Mouse (Mus musculus): ENCODE data around the gene Gm2a. TPM values are rescaled to one million over a fixed set of nuclear protein-coding genes. Genes with fewer than 3 reads are reported as not detected.

The Gm2a gene
- polyA plus RNA-seq, 1 experiment = 20.8 TPM

DNA sequence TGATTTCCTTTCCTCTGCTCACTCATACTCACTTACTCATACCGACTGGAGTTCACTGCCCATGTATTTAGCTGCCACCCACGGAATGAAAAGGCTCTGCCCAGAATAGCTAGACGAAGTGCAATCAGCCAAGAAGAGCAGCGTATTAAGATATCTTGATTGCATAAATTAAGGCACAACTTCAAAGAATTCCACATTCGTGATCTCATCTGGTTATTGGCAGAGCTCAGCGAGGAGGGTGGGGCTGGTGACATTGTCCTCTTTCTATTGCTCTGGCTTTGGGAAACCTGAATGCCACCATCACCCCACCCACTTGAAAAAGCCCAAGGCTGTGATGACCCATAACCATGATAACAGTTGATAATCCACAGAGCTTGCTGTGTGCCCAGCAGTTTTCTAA lies 30.0 kb downstream of the Gm2a start:
- no peak overlapping the region for H3K27ac ChIP-seq (ENCODE audit: control insufficient read depth, insufficient read depth, low read depth, low read length, poor library complexity)
- no peak for TF ChIP-seq POLR2A (IDR thresholded peaks at IDR 0.05; ENCODE audit: borderline replicate concordance, control insufficient read depth, low read depth, low read length)
- TF ChIP-seq CTCF (IDR thresholded peaks at IDR 0.05; ENCODE audit: control insufficient read depth, insufficient read depth, low read length) = no peak
- 68% methylated on average over 6 of the region's 6 CpGs for WGBS
- H3K4me3 ChIP-seq (replicated peaks; ENCODE audit: control insufficient read depth, low read depth, low read length) = no peak overlapping the region
- peaks cover 4% of the 10 kb centered on the region; the same call in 1 of the 2 replicates for H3K4me1 ChIP-seq (ENCODE audit: control insufficient read depth, insufficient read depth, low read length)

DNA sequence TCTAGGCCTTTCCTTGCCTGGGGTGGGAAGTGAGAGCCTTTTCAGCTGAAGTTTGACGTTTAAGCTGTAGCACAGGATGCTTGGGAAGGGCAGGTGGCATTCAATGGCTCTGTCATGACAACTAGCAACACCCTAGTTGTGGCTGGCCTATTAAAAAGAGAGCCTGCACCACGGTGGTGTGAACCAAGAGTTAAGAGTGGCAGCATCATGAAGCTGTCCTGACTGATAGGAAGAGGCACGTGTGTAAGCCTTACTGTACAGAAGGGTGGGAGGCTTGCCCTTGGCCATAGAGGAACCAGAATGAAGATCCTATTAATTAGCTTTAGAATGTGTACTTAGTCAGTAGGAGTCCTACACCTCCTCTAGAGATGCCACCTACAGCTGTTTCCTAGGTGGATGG lies 30.5 kb downstream of the Gm2a start:
- TF ChIP-seq CTCF (IDR thresholded peaks at IDR 0.05; ENCODE audit: control insufficient read depth, insufficient read depth, low read length) (no peak), POLR2A (IDR thresholded peaks at IDR 0.05; ENCODE audit: borderline replicate concordance, control insufficient read depth, low read depth, low read length) (no peak)
- Histone ChIP-seq H3K4me3 (replicated peaks; ENCODE audit: control insufficient read depth, low read depth, low read length) (no peak overlapping the region), H3K4me1 (ENCODE audit: control insufficient read depth, insufficient read depth, low read length) (peaks cover 4% of the 10 kb centered on the region; the same call in 1 of the 2 replicates), H3K27ac (ENCODE audit: control insufficient read depth, insufficient read depth, low read depth, low read length, poor library complexity) (no peak overlapping the region)
- WGBS = 63% methylated on average over 3 of the region's 3 CpGs

DNA sequence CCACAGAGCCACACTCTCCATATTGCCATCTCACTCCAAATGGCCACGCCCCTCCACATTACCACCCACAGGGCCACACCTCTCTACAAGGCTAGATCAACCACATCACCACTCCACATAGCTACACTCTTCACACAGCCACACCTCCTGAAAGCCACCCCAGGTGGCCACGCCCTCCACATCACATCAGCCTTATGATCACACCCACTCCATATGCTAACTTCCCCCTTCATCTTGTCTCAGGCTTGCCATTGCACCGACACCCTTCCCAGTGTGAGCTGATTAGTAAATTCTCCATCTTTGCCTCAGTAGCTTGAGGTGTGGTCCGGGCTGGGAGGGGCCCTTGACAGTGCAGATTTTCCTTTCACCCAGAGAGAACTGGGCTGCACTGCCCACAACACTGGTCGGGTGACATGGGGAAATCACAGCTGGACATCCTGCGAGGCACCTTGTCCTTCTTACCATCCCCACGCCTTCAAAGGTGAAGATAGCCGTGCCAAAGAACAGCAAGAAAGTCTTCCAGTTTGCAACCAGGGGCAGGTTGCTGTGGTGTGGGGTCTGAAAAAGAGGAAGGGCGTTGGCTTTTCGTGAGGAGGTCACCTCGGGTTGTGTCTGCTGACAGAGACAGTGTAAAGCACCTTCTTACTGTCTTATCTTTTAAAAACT lies 33.3 kb downstream of the Gm2a start:
- Histone ChIP-seq H3K4me1 (ENCODE audit: control insufficient read depth, insufficient read depth, low read length) (peaks cover 4% of the 10 kb centered on the region; the same call in 1 of the 2 replicates), H3K27ac (ENCODE audit: control insufficient read depth, insufficient read depth, low read depth, low read length, poor library complexity) (peak overlapping the region; percentile 59), H3K4me3 (replicated peaks; ENCODE audit: control insufficient read depth, low read depth, low read length) (no peak overlapping the region)
- WGBS = 32% methylated on average over 11 of the region's 11 CpGs
- TF ChIP-seq CTCF (IDR thresholded peaks at IDR 0.05; ENCODE audit: control insufficient read depth, insufficient read depth, low read length) = no peak
- no peak for TF ChIP-seq POLR2A (IDR thresholded peaks at IDR 0.05; ENCODE audit: borderline replicate concordance, control insufficient read depth, low read depth, low read length)

DNA sequence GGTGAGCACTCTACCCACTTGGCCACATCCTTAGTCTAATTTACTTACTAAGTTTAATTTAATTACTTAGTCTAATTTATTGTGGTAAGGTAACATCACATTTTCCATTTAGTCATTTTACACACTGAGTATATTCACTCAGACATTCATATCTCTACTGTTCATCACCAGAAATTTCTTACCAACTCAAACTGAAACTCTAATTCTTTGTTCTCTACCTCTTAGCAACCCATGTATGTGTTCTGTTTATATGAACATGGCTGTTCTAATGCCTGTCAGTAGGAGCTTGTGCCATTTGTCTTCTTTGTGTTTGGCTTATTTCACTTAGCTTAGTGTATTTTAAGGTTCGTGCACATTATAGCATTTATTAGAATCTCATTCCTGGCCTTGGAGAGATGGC lies 34.0 kb downstream of the Gm2a start:
- TF ChIP-seq CTCF (IDR thresholded peaks at IDR 0.05; ENCODE audit: control insufficient read depth, insufficient read depth, low read length) = no peak
- Histone ChIP-seq H3K4me1 (ENCODE audit: control insufficient read depth, insufficient read depth, low read length) (peaks cover 4% of the 10 kb centered on the region; the same call in 1 of the 2 replicates), H3K4me3 (replicated peaks; ENCODE audit: control insufficient read depth, low read depth, low read length) (no peak overlapping the region), H3K27ac (ENCODE audit: control insufficient read depth, insufficient read depth, low read depth, low read length, poor library complexity) (peak overlapping the region; percentile 59; the same call in 1 of the 2 replicates)
- WGBS = 76% methylated on average over 1 of the region's 1 CpGs

DNA sequence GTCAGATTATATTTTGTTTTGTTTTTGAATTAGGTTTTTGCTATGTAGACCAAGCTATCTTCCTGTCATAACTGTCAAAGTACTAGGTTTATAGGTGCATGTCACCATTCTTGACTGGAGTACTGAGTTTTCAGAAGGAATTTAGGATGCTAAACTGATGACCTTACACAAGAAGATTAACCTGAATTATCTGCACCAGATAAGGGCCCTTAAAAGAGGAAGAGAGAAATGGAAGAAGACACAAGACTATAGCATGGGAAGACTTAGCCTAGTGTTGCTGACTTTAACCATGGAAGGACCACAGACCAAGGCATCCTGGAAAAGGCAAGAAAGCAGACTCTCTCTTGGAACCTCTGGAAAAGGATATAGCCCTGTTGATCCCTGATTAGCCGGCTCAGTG lies 35.3 kb downstream of the Gm2a start:
- no peak overlapping the region for H3K4me3 ChIP-seq (replicated peaks; ENCODE audit: control insufficient read depth, low read depth, low read length)
- no peak for TF ChIP-seq CTCF (IDR thresholded peaks at IDR 0.05; ENCODE audit: control insufficient read depth, insufficient read depth, low read length)
- TF ChIP-seq POLR2A (IDR thresholded peaks at IDR 0.05; ENCODE audit: borderline replicate concordance, control insufficient read depth, low read depth, low read length) = no peak
- WGBS = 90% methylated on average over 1 of the region's 1 CpGs
- H3K27ac ChIP-seq (ENCODE audit: control insufficient read depth, insufficient read depth, low read depth, low read length, poor library complexity) = no peak overlapping the region
- H3K4me1 ChIP-seq (ENCODE audit: control insufficient read depth, insufficient read depth, low read length) = peaks cover 5% of the 10 kb centered on the region; the same call in 1 of the 2 replicates

DNA sequence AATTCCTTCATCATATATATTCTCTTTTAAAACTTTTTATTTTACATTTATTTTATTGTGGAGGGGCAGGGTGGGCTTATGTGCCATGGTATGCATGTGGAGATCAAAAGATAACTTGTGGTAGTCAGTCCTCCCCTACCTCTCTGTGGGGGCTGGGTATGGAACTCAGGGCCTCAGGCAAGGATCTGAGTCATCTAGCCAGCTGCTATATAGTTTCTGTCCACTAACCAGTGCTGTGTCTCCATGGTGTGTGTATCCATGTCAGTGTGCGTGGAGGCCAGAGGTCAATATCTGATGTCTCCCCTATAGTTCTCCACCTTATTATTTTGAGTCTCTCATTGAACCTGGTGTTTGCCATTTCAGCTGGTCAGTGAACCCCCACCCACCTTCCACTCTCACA lies 36.5 kb downstream of the Gm2a start:
- H3K27ac ChIP-seq (ENCODE audit: control insufficient read depth, insufficient read depth, low read depth, low read length, poor library complexity) = no peak overlapping the region
- H3K4me3 ChIP-seq (replicated peaks; ENCODE audit: control insufficient read depth, low read depth, low read length) = no peak overlapping the region
- peaks cover 5% of the 10 kb centered on the region; the same call in 1 of the 2 replicates for H3K4me1 ChIP-seq (ENCODE audit: control insufficient read depth, insufficient read depth, low read length)
- WGBS = 80% methylated on average over 1 of the region's 1 CpGs
- no peak for TF ChIP-seq POLR2A (IDR thresholded peaks at IDR 0.05; ENCODE audit: borderline replicate concordance, control insufficient read depth, low read depth, low read length)
- no peak for TF ChIP-seq CTCF (IDR thresholded peaks at IDR 0.05; ENCODE audit: control insufficient read depth, insufficient read depth, low read length)

DNA sequence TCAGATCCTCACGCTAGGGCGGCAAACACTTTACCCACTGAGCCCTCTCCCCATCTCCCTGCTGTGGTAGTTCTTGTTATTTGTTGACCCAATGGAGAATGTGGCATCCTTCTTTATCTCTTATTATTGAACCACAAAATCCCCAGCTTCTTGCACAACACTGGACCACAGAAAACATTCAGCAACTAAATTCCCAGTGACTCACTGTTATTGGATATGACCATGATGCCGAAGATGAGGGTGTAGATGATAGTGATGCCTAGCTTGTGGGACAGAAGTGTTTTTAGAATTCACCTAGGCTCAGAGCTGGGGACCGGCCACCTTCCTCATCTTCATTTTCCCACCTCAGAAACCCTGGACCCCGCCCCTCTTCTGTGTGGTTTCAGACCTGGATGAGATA lies 37.0 kb downstream of the Gm2a start:
- Histone ChIP-seq H3K4me3 (replicated peaks; ENCODE audit: control insufficient read depth, low read depth, low read length) (no peak overlapping the region), H3K27ac (ENCODE audit: control insufficient read depth, insufficient read depth, low read depth, low read length, poor library complexity) (no peak overlapping the region), H3K4me1 (ENCODE audit: control insufficient read depth, insufficient read depth, low read length) (peaks cover 5% of the 10 kb centered on the region; the same call in 1 of the 2 replicates)
- TF ChIP-seq POLR2A (IDR thresholded peaks at IDR 0.05; ENCODE audit: borderline replicate concordance, control insufficient read depth, low read depth, low read length) (no peak), CTCF (IDR thresholded peaks at IDR 0.05; ENCODE audit: control insufficient read depth, insufficient read depth, low read length) (no peak)
- WGBS = 68% methylated on average over 5 of the region's 5 CpGs

DNA sequence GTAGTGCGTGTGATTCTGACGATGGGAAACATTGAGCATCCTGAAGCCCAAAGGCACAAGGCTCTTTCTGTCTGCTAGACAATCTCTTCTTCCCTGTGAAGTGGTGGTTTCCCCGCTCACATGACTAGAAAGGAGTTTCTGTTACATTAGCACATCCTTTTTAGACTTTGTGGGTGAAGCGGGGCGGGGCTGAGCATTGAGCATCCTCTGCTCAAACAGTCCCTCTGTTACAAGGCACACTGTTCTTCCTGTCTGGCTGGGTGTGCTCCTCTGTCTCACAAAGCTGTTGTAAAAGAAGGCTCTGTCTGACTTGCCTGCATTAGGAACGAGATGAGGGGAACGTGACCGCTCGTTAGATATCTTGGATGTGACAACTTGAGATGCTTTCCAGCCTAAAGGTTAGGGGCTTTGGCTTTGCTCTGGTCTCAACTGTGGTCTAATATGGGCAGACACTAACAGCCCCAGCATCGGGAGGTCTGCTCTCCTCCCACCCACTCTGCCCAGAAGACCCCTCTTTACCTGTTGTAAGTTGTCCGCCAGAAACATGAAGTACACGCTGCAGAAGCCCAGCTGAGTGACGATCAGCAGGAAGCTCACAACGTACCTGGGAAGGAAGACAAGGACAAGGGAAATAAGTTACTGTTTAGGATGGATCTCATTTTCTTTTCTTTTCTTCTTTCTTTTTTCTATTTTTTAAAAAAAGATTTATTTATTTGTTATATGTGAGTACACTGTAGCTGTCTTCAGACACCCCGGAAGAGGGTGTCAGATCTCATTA lies 39.0 kb downstream of the Gm2a start:
- WGBS = 23% methylated on average over 15 of the region's 15 CpGs
- Histone ChIP-seq H3K27ac (ENCODE audit: control insufficient read depth, insufficient read depth, low read depth, low read length, poor library complexity) (peak overlapping the region; percentile 74), H3K4me1 (ENCODE audit: control insufficient read depth, insufficient read depth, low read length) (peaks cover 1% of the 10 kb centered on the region; the same call in 1 of the 2 replicates), H3K4me3 (replicated peaks; ENCODE audit: control insufficient read depth, low read depth, low read length) (no peak overlapping the region)
- TF ChIP-seq CTCF (IDR thresholded peaks at IDR 0.05; ENCODE audit: control insufficient read depth, insufficient read depth, low read length) (no peak), POLR2A (IDR thresholded peaks at IDR 0.05; ENCODE audit: borderline replicate concordance, control insufficient read depth, low read depth, low read length) (no peak)

Data from bone marrow, adult 2 months (tissue).